Mouse (Mus musculus): ENCODE measurements at regions not wholly inside any gene's neighbourhood (a gene's known extent, or its start where the extent isn't known, plus 50 kb on each side); places are given as distances from the start of the nearest gene placed in this dataset.

- Histone ChIP-seq H3K4me3 (ENCODE audit: insufficient read depth, low read length) (no peak overlapping the region), H3K27ac (ENCODE audit: insufficient read depth, low read length) (no peak overlapping the region), H3K4me1 (ENCODE audit: control insufficient read depth, insufficient read depth, low read length) (no peaks in the 10 kb centered on the region)
- TF ChIP-seq POLR2A (IDR thresholded peaks at IDR 0.05; ENCODE audit: low read depth, low read length): no peak
Measured at GRCm38 (mm10) chr3:21633600-21634221, 442.7 kb upstream of the Tbl1xr1 start.

GRCm38 (mm10) chr3:21634675-21635204 lies 441.7 kb upstream of the Tbl1xr1 start:
- no peak for TF ChIP-seq POLR2A (IDR thresholded peaks at IDR 0.05; ENCODE audit: low read depth, low read length)
- TF ChIP-seq CTCF (IDR thresholded peaks at IDR 0.05; ENCODE audit: borderline replicate concordance, insufficient read depth, low read length): no peak
- no peak overlapping the region for H3K27ac ChIP-seq (ENCODE audit: insufficient read depth, low read length)
- no peaks in the 10 kb centered on the region for H3K4me1 ChIP-seq (ENCODE audit: control insufficient read depth, insufficient read depth, low read length)
- H3K4me3 ChIP-seq (ENCODE audit: insufficient read depth, low read length): no peak overlapping the region

GRCm38 (mm10) chr3:21638886-21639285 lies 437.6 kb upstream of the Tbl1xr1 start:
- TF ChIP-seq POLR2A (IDR thresholded peaks at IDR 0.05; ENCODE audit: low read depth, low read length) (no peak), CTCF (IDR thresholded peaks at IDR 0.05; ENCODE audit: borderline replicate concordance, insufficient read depth, low read length) (no peak)
- Histone ChIP-seq H3K27ac (ENCODE audit: insufficient read depth, low read length) (no peak overlapping the region), H3K4me1 (ENCODE audit: control insufficient read depth, insufficient read depth, low read length) (no peaks in the 10 kb centered on the region), H3K4me3 (ENCODE audit: insufficient read depth, low read length) (no peak overlapping the region)

GRCm38 (mm10) chr3:21639576-21639975 lies 436.9 kb upstream of the Tbl1xr1 start:
- Histone ChIP-seq H3K27ac (ENCODE audit: insufficient read depth, low read length) (no peak overlapping the region), H3K4me3 (ENCODE audit: insufficient read depth, low read length) (no peak overlapping the region), H3K4me1 (ENCODE audit: control insufficient read depth, insufficient read depth, low read length) (no peaks in the 10 kb centered on the region)
- TF ChIP-seq CTCF (IDR thresholded peaks at IDR 0.05; ENCODE audit: borderline replicate concordance, insufficient read depth, low read length) (no peak), POLR2A (IDR thresholded peaks at IDR 0.05; ENCODE audit: low read depth, low read length) (no peak)

- no peaks in the 10 kb centered on the region for H3K4me1 ChIP-seq (ENCODE audit: control insufficient read depth, insufficient read depth, low read length)
- no peak for TF ChIP-seq POLR2A (IDR thresholded peaks at IDR 0.05; ENCODE audit: low read depth, low read length)
- no peak for TF ChIP-seq CTCF (IDR thresholded peaks at IDR 0.05; ENCODE audit: borderline replicate concordance, insufficient read depth, low read length)
- H3K27ac ChIP-seq (ENCODE audit: insufficient read depth, low read length): no peak overlapping the region
- H3K4me3 ChIP-seq (ENCODE audit: insufficient read depth, low read length): no peak overlapping the region
Measured at GRCm38 (mm10) chr3:21644086-21644485, 432.4 kb upstream of the Tbl1xr1 start.

GRCm38 (mm10) chr3:21645268-21645667 lies 431.2 kb upstream of the Tbl1xr1 start:
- H3K4me1 ChIP-seq (ENCODE audit: control insufficient read depth, insufficient read depth, low read length): no peaks in the 10 kb centered on the region
- no peak overlapping the region for H3K27ac ChIP-seq (ENCODE audit: insufficient read depth, low read length)
- H3K4me3 ChIP-seq (ENCODE audit: insufficient read depth, low read length): no peak overlapping the region
- TF ChIP-seq CTCF (IDR thresholded peaks at IDR 0.05; ENCODE audit: borderline replicate concordance, insufficient read depth, low read length): no peak
- TF ChIP-seq POLR2A (IDR thresholded peaks at IDR 0.05; ENCODE audit: low read depth, low read length): no peak

- Histone ChIP-seq H3K4me3 (ENCODE audit: insufficient read depth, low read length) (no peak overlapping the region), H3K4me1 (ENCODE audit: control insufficient read depth, insufficient read depth, low read length) (no peaks in the 10 kb centered on the region), H3K27ac (ENCODE audit: insufficient read depth, low read length) (no peak overlapping the region)
- no peak for TF ChIP-seq POLR2A (IDR thresholded peaks at IDR 0.05; ENCODE audit: low read depth, low read length)
- no peak for TF ChIP-seq CTCF (IDR thresholded peaks at IDR 0.05; ENCODE audit: borderline replicate concordance, insufficient read depth, low read length)
Measured at GRCm38 (mm10) chr3:21649885-21650469, 426.5 kb upstream of the Tbl1xr1 start.

- Histone ChIP-seq H3K4me1 (ENCODE audit: control insufficient read depth, insufficient read depth, low read length) (no peaks in the 10 kb centered on the region), H3K27ac (ENCODE audit: insufficient read depth, low read length) (no peak overlapping the region), H3K4me3 (ENCODE audit: insufficient read depth, low read length) (no peak overlapping the region)
- no peak for TF ChIP-seq CTCF (IDR thresholded peaks at IDR 0.05; ENCODE audit: borderline replicate concordance, insufficient read depth, low read length)
- no peak for TF ChIP-seq POLR2A (IDR thresholded peaks at IDR 0.05; ENCODE audit: low read depth, low read length)
Measured at GRCm38 (mm10) chr3:21655301-21655700, 421.2 kb upstream of the Tbl1xr1 start.

- Histone ChIP-seq H3K27ac (ENCODE audit: insufficient read depth, low read length) (no peak overlapping the region), H3K4me3 (ENCODE audit: insufficient read depth, low read length) (no peak overlapping the region), H3K4me1 (ENCODE audit: control insufficient read depth, insufficient read depth, low read length) (no peaks in the 10 kb centered on the region)
- TF ChIP-seq POLR2A (IDR thresholded peaks at IDR 0.05; ENCODE audit: low read depth, low read length) (no peak), CTCF (IDR thresholded peaks at IDR 0.05; ENCODE audit: borderline replicate concordance, insufficient read depth, low read length) (no peak)
Measured at GRCm38 (mm10) chr3:21667349-21668143, 408.9 kb upstream of the Tbl1xr1 start.

GRCm38 (mm10) chr3:21671885-21672284 lies 404.6 kb upstream of the Tbl1xr1 start:
- TF ChIP-seq POLR2A (IDR thresholded peaks at IDR 0.05; ENCODE audit: low read depth, low read length) (no peak), CTCF (IDR thresholded peaks at IDR 0.05; ENCODE audit: borderline replicate concordance, insufficient read depth, low read length) (no peak)
- Histone ChIP-seq H3K27ac (ENCODE audit: insufficient read depth, low read length) (peak overlapping the region; percentile 61; the same call in 1 of the 2 replicates), H3K4me3 (ENCODE audit: insufficient read depth, low read length) (no peak overlapping the region), H3K4me1 (ENCODE audit: control insufficient read depth, insufficient read depth, low read length) (no peaks in the 10 kb centered on the region)

Measured in embryonic fibroblast, embryonic 13.5 days (primary cell).